Mouse (Mus musculus): ENCODE data around the gene Rnh1. TPM values are rescaled to one million over a fixed set of nuclear protein-coding genes. Genes with fewer than 3 reads are reported as not detected.

Gene Rnh1
- total and polyA plus RNA-seq, 3 experiments, result 84.7 to 133 (median 95.5) TPM

GRCm38 (mm10) chr7:141214310-141214709 lies 41.7 kb upstream of the Rnh1 start:
- dilution Hi-C loops (cut with MboI; ENCODE audit: extremely low pct_ligation_motif_present, extremely low pct_unique_long_range_greater_than_20kb, low sequenced_read_pairs), result no loop called here

GRCm38 (mm10) chr7:141213605-141214235 lies 41.1 kb upstream of the Rnh1 start, which contains the start of gene Lmntd2:
Gene Lmntd2 (minus strand): TSS chr7:141214080.
- dilution Hi-C loops (cut with MboI; ENCODE audit: extremely low pct_ligation_motif_present, extremely low pct_unique_long_range_greater_than_20kb, low sequenced_read_pairs), result no loop called here
- Histone ChIP-seq H3K4me2 (ENCODE audit: insufficient read depth, low read depth, poor library complexity, severe bottlenecking) (peak within 1 kb of the TSS; percentile 64), H3K4me3 (replicated peaks in 1 of 3; ENCODE audit: low read depth in 2 of 3, low read length in 2 of 3, poor library complexity in 1 of 3) (peak within 1 kb of the TSS in 1 of 3 experiments; percentile 65), H3K9me3 (replicated peaks; ENCODE audit: low read length) (no peaks in the 10 kb centered on the region), H3K27ac (ENCODE audit: insufficient read depth, low read depth) (no peak within 1 kb of the TSS), H3K36me3 (replicated peaks in 1 of 2; ENCODE audit: control insufficient read depth in 1 of 2, insufficient read depth in 1 of 2, low read length in 1 of 2) (peaks cover 0 to 18% of the 10 kb centered on the region in 2 experiments), H3K9ac (ENCODE audit: insufficient read depth, low read depth) (0 out of 2 replicates have a peak within 1 kb of the TSS, but pooled peaks have one; percentile 8), H3K79me2 (replicated peaks; ENCODE audit: control insufficient read depth, extremely low read depth, insufficient read depth, poor library complexity, severe bottlenecking) (no peaks in the 10 kb centered on the region), H3K4me1 (ENCODE audit: control insufficient read depth in 1 of 2, insufficient read depth in 2 of 2) (peaks cover 10 to 15% of the 10 kb centered on the region in 2 experiments), H3K27me3 (replicated peaks) (peaks cover 34% of the 10 kb centered on the region)
- in situ Hi-C loops (cut with MboI; ENCODE audit: low pct_ligation_motif_present, low pct_unique_long_range_greater_than_20kb, low sequenced_read_pairs), result no loop called here
- no peak for DNase-seq (ENCODE audit: extremely low read depth)
- TF ChIP-seq CHD2 (IDR thresholded peaks at IDR 0.05; ENCODE audit: low read length) (no peak), EP300 (IDR thresholded peaks at IDR 0.05; ENCODE audit: low read length) (no peak), KAT2A (IDR thresholded peaks at IDR 0.05; ENCODE audit: insufficient replicate concordance, low read length) (no peak)

More at GRCm38 (mm10) chr7:141214310-141214709, 41.7 kb upstream of the Rnh1 start:
- Histone ChIP-seq H3K4me3 (replicated peaks in 1 of 3; ENCODE audit: low read depth in 2 of 3, low read length in 2 of 3, poor library complexity in 1 of 3) (no peak overlapping the region), H3K4me1 (ENCODE audit: control insufficient read depth in 1 of 2, insufficient read depth in 2 of 2) (peaks cover 10 to 21% of the 10 kb centered on the region in 2 experiments), H3K4me2 (ENCODE audit: insufficient read depth, low read depth, poor library complexity, severe bottlenecking) (no peak overlapping the region), H3K9me3 (replicated peaks; ENCODE audit: low read length) (no peaks in the 10 kb centered on the region), H3K27me3 (replicated peaks) (peaks cover 34% of the 10 kb centered on the region), H3K9ac (ENCODE audit: insufficient read depth, low read depth) (no peak overlapping the region), H3K79me2 (replicated peaks; ENCODE audit: control insufficient read depth, extremely low read depth, insufficient read depth, poor library complexity, severe bottlenecking) (no peaks in the 10 kb centered on the region), H3K36me3 (replicated peaks in 1 of 2; ENCODE audit: control insufficient read depth in 1 of 2, insufficient read depth in 1 of 2, low read length in 1 of 2) (peaks cover 0 to 21% of the 10 kb centered on the region in 2 experiments), H3K27ac (ENCODE audit: insufficient read depth, low read depth) (no peak overlapping the region)
- TF ChIP-seq KAT2A (IDR thresholded peaks at IDR 0.05; ENCODE audit: insufficient replicate concordance, low read length) (no peak), CTCF (conservative IDR thresholded peaks at IDR 0.05 in 1 of 2, IDR thresholded peaks at IDR 0.05 in 1 of 2; ENCODE audit: low read depth in 2 of 2, low read length in 2 of 2) (no peak), BHLHE40 (IDR thresholded peaks at IDR 0.05; ENCODE audit: low read depth, low read length) (no peak), MAFK (IDR thresholded peaks at IDR 0.05; ENCODE audit: insufficient replicate concordance, low read length) (no peak), USF2 (conservative IDR thresholded peaks at IDR 0.05; ENCODE audit: low read depth, low read length) (no peak)
- in situ Hi-C loops (cut with MboI; ENCODE audit: low pct_ligation_motif_present, low pct_unique_long_range_greater_than_20kb, low sequenced_read_pairs), result no loop called here
- no peak for DNase-seq (ENCODE audit: extremely low read depth)

GRCm38 (mm10) chr7:141213133-141213532 lies 40.5 kb upstream of the Rnh1 start:
- H3K9ac ChIP-seq (ENCODE audit: insufficient read depth, low read depth), result no peak overlapping the region
- H3K4me3 ChIP-seq (replicated peaks in 1 of 3; ENCODE audit: low read depth in 2 of 3, low read length in 2 of 3, poor library complexity in 1 of 3), result no peak overlapping the region
- in situ Hi-C loops (cut with MboI; ENCODE audit: low pct_ligation_motif_present, low pct_unique_long_range_greater_than_20kb, low sequenced_read_pairs) (no loop called here), dilution Hi-C loops (cut with MboI; ENCODE audit: extremely low pct_ligation_motif_present, extremely low pct_unique_long_range_greater_than_20kb, low sequenced_read_pairs) (no loop called here)
- no peak for TF ChIP-seq ZKSCAN1 (IDR thresholded peaks at IDR 0.05; ENCODE audit: borderline replicate concordance, low read depth, low read length)
- TF ChIP-seq ZNF384 (IDR thresholded peaks at IDR 0.05; ENCODE audit: low read depth, low read length), result no peak
- no peak for TF ChIP-seq USF2 (conservative IDR thresholded peaks at IDR 0.05; ENCODE audit: low read depth, low read length)
- no peak for TF ChIP-seq GABPA (IDR thresholded peaks at IDR 0.05; ENCODE audit: insufficient replicate concordance, low read depth, low read length)
- TF ChIP-seq TBP (conservative IDR thresholded peaks at IDR 0.05; ENCODE audit: low read depth, low read length), result no peak
- no peak for TF ChIP-seq MAZ (IDR thresholded peaks at IDR 0.05; ENCODE audit: low read depth, low read length)
- no peak for TF ChIP-seq MXI1 (IDR thresholded peaks at IDR 0.05; ENCODE audit: low read depth, low read length)
- TF ChIP-seq ETS1 (conservative IDR thresholded peaks at IDR 0.05; ENCODE audit: low read depth, low read length), result no peak
- TF ChIP-seq POLR2AphosphoS2 (IDR thresholded peaks at IDR 0.05; ENCODE audit: low read depth, low read length), result no peak
- no peak for TF ChIP-seq BHLHE40 (IDR thresholded peaks at IDR 0.05; ENCODE audit: low read depth, low read length)
- H3K9me3 ChIP-seq (replicated peaks; ENCODE audit: low read length), result no peaks in the 10 kb centered on the region
- H3K4me1 ChIP-seq (ENCODE audit: control insufficient read depth in 1 of 2, insufficient read depth in 2 of 2), result peaks cover 10 to 15% of the 10 kb centered on the region in 2 experiments
- no peak for DNase-seq (ENCODE audit: extremely low read depth)
- no peak overlapping the region for H3K4me2 ChIP-seq (ENCODE audit: insufficient read depth, low read depth, poor library complexity, severe bottlenecking)
- H3K36me3 ChIP-seq (replicated peaks in 1 of 2; ENCODE audit: control insufficient read depth in 1 of 2, insufficient read depth in 1 of 2, low read length in 1 of 2), result peaks cover 0 to 12% of the 10 kb centered on the region in 2 experiments
- peaks cover 40% of the 10 kb centered on the region for H3K27me3 ChIP-seq (replicated peaks)
- H3K27ac ChIP-seq (ENCODE audit: insufficient read depth, low read depth), result no peak overlapping the region
- no peaks in the 10 kb centered on the region for H3K79me2 ChIP-seq (replicated peaks; ENCODE audit: control insufficient read depth, extremely low read depth, insufficient read depth, poor library complexity, severe bottlenecking)

Measured in CH12.LX (cell line).